Mouse (Mus musculus) c-Kit-negative CD71-positive TER-119-positive erythroid progenitor cells, embryonic 14.5 days (primary cell): ENCODE data around the gene Rad51b.

Source experiments
- DNase-seq: peaks from one replicate; pipeline ENCODE4 v3.0.0-alpha.2; 2013; ENCODE audit warnings: low read depth, low spot score

The Rad51b gene

GRCm38 (mm10) chr12:79530275-79530902, 233.3 kb downstream of the Rad51b start:
- no peak for DNase-seq

- no peak for DNase-seq
Observed at GRCm38 (mm10) chr12:79531809-79532798, 235.0 kb downstream of the Rad51b start.

- DNase-seq: no peak
Observed at GRCm38 (mm10) chr12:79534778-79535177, 237.7 kb downstream of the Rad51b start.

GRCm38 (mm10) chr12:79535532-79536437, 238.7 kb downstream of the Rad51b start:
- no peak for DNase-seq

GRCm38 (mm10) chr12:79540176-79540575, 243.1 kb downstream of the Rad51b start:
- no peak for DNase-seq

GRCm38 (mm10) chr12:79541581-79541980, 244.5 kb downstream of the Rad51b start:
- DNase-seq: no peak

- DNase-seq: no peak
Observed at GRCm38 (mm10) chr12:79545063-79545462, 248.0 kb downstream of the Rad51b start.

- no peak for DNase-seq
Observed at GRCm38 (mm10) chr12:79547556-79547955, 250.5 kb downstream of the Rad51b start.

GRCm38 (mm10) chr12:79548607-79549330, 251.7 kb downstream of the Rad51b start:
- DNase-seq: no peak

- DNase-seq: no peak
Observed at GRCm38 (mm10) chr12:79550049-79550682, 253.1 kb downstream of the Rad51b start.

- DNase-seq: no peak
Observed at GRCm38 (mm10) chr12:79551274-79551673, 254.2 kb downstream of the Rad51b start.

GRCm38 (mm10) chr12:79553056-79553455, 256.0 kb downstream of the Rad51b start:
- no peak for DNase-seq

GRCm38 (mm10) chr12:79557904-79558303, 260.8 kb downstream of the Rad51b start:
- DNase-seq: no peak

GRCm38 (mm10) chr12:79558711-79559110, 261.6 kb downstream of the Rad51b start:
- no peak for DNase-seq

GRCm38 (mm10) chr12:79559410-79560015, 262.4 kb downstream of the Rad51b start:
- DNase-seq: no peak

- DNase-seq: no peak
Observed at GRCm38 (mm10) chr12:79560084-79560699, 263.1 kb downstream of the Rad51b start.

GRCm38 (mm10) chr12:79560893-79561292, 263.8 kb downstream of the Rad51b start:
- DNase-seq: no peak

- DNase-seq: no peak
Observed at GRCm38 (mm10) chr12:79574159-79575040, 277.3 kb downstream of the Rad51b start.
